Mouse (Mus musculus) lung, adult 2 months (tissue): ENCODE measurements at regions not wholly inside any gene's neighbourhood (a gene's known extent, or its start where the extent isn't known, plus 50 kb on each side); places are given as distances from the start of the nearest gene placed in this dataset.

Experiments used
- CTCF ChIP-seq: fragments of 200-500 bp; IDR thresholded peaks from 2 replicates; pipeline ENCODE4 v1.5.1; 2011; ENCODE audit warnings: mild to moderate bottlenecking, low read length, control low read depth; ENCODE audit not compliant: insufficient read depth
- POLR2A ChIP-seq: fragments of 200-500 bp; IDR thresholded peaks from 2 replicates; pipeline ENCODE4 v1.6.1; 2011; ENCODE audit warnings: low read depth, mild to moderate bottlenecking, control low read depth, low read length, borderline replicate concordance; ENCODE audit errors: extremely low read depth

DNA sequence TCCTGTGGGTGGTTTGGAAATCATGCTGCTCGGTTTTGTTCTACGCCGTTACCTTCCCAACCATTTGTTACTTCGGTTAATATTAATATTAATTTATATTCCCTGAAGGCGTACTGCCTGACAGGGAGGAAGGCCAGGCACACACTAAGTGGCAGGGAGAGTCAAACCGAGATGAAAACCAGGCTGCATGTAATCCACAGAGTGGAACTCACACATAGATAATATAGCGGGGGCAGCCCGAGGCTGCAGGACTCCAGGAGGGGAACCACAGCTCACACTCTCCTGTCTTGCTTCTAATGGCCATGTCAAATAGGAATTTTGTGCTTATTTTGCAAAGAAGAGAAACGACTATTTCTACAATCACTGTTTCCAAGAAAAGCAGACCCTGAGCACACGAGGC, 161.3 kb upstream of the Ncam1 start:
- TF ChIP-seq POLR2A (no peak), CTCF (no peak)
